Mouse (Mus musculus) E14TG2a.4 (cell line): Measurements from ENCODE around the gene Mid2.
A peak's percentile ranks its signal among the peaks of the same experiment; 100 is the strongest.

Experiments
- CTCF ChIP-seq: conservative IDR thresholded peaks from 2 replicates; pipeline ENCODE4 v1.5.1; 2014; ENCODE audit warnings: low read length
- NANOG ChIP-seq: IDR thresholded peaks from 2 replicates; pipeline ENCODE4 v1.6.1; 2014; ENCODE audit warnings: borderline replicate concordance, low read length, mixed read lengths
- POU5F1 ChIP-seq: IDR thresholded peaks from 2 replicates; pipeline ENCODE4 v1.6.1; 2014; ENCODE audit warnings: low read length, borderline replicate concordance

DNA sequence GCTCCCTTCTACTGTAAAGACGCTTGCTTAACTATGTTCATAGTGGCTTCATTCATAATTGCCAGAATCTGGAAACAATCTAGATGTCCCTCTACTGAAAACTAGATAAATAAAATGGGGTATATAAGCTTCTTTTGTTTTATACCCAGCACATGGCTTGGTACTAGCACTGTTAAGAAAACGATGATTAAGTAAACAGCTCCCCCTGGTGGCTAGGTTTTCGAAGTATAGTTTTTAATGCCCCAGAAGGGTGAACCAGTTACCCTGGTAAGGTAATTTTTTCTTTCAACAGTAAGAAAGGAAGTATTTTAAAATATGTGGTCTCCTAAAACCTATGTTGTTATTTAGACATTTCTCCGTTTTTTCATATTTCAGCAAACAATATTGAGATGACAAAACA, 58.0 kb downstream of the Mid2 start:
- TF ChIP-seq CTCF (peak; percentile 16; the same call in 1 of the 2 replicates), NANOG (no peak), POU5F1 (no peak)
